Mouse (Mus musculus): ENCODE measurements around the gene Exoc6b. TPM values are rescaled to one million over a fixed set of nuclear protein-coding genes. Genes with fewer than 3 reads are reported as not detected.

Gene Exoc6b
- polyA plus RNA-seq, 1 experiment from 2014 or later, result 6.7 TPM

DNA sequence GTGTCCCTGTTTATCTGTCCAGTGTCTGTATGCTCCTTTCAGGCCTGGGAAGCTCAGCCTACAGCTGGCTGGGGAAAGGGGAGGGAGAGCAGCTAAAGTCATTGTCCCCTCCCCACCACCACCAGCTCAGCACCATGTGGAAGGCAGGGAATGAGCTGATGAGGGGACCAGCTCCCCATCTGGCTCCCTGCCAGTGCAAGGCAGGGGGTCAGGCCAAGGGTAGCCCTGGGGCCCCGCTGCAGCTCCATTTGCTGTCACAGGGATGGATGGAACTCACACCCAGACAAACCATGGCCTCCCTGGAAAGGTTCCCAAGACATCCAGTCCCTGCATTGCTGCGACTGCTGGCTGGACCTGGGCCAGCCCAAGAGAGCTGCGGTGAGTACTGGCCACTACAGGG, 499.3 kb downstream of the Exoc6b start:
- H3K9me3 ChIP-seq (ENCODE audit: control insufficient read depth), result no peaks in the 10 kb centered on the region
- no peak overlapping the region for H3K4me3 ChIP-seq (ENCODE audit: low read depth, low read length)
- H3K27ac ChIP-seq (ENCODE audit: low read depth, low read length), result no peak overlapping the region
- WGBS, result 39% methylated on average over 3 of the region's 3 CpGs
- H3K27me3 ChIP-seq (replicated peaks; ENCODE audit: control insufficient read depth, insufficient read depth, low read length), result no peaks in the 10 kb centered on the region
- no peaks in the 10 kb centered on the region for H3K4me1 ChIP-seq (replicated peaks; ENCODE audit: control insufficient read depth, insufficient read depth, low read length)
- no peak overlapping the region for H3K4me2 ChIP-seq (replicated peaks; ENCODE audit: low read depth)
- no peaks in the 10 kb centered on the region; the same call in 1 of the 2 replicates for H3K36me3 ChIP-seq (ENCODE audit: control insufficient read depth, insufficient read depth)
- no peak for ATAC-seq
- no peak for TF ChIP-seq CTCF (IDR thresholded peaks at IDR 0.05; ENCODE audit: low read depth)
- H3K9ac ChIP-seq (ENCODE audit: low read depth, low read length), result no peak overlapping the region

GRCm38 (mm10) chr6:84569590-84569989, 499.7 kb downstream of the Exoc6b start:
- H3K9me3 ChIP-seq (ENCODE audit: control insufficient read depth), result no peaks in the 10 kb centered on the region
- H3K4me3 ChIP-seq (ENCODE audit: low read depth, low read length), result no peak overlapping the region
- ATAC-seq, result no peak
- TF ChIP-seq CTCF (IDR thresholded peaks at IDR 0.05; ENCODE audit: low read depth), result no peak
- H3K27ac ChIP-seq (ENCODE audit: low read depth, low read length), result no peak overlapping the region
- no peaks in the 10 kb centered on the region for H3K4me1 ChIP-seq (replicated peaks; ENCODE audit: control insufficient read depth, insufficient read depth, low read length)
- H3K27me3 ChIP-seq (replicated peaks; ENCODE audit: control insufficient read depth, insufficient read depth, low read length), result no peaks in the 10 kb centered on the region
- H3K36me3 ChIP-seq (ENCODE audit: control insufficient read depth, insufficient read depth), result no peaks in the 10 kb centered on the region
- H3K4me2 ChIP-seq (replicated peaks; ENCODE audit: low read depth), result no peak overlapping the region
- H3K9ac ChIP-seq (ENCODE audit: low read depth, low read length), result no peak overlapping the region

GRCm38 (mm10) chr6:84568880-84569279, 500.4 kb downstream of the Exoc6b start:
- Histone ChIP-seq H3K4me3 (ENCODE audit: low read depth, low read length) (no peak overlapping the region), H3K4me1 (replicated peaks; ENCODE audit: control insufficient read depth, insufficient read depth, low read length) (no peaks in the 10 kb centered on the region), H3K9me3 (ENCODE audit: control insufficient read depth) (no peaks in the 10 kb centered on the region), H3K4me2 (replicated peaks; ENCODE audit: low read depth) (no peak overlapping the region), H3K27me3 (replicated peaks; ENCODE audit: control insufficient read depth, insufficient read depth, low read length) (no peaks in the 10 kb centered on the region), H3K9ac (ENCODE audit: low read depth, low read length) (no peak overlapping the region), H3K27ac (ENCODE audit: low read depth, low read length) (no peak overlapping the region), H3K36me3 (ENCODE audit: control insufficient read depth, insufficient read depth) (no peaks in the 10 kb centered on the region)
- TF ChIP-seq CTCF (IDR thresholded peaks at IDR 0.05; ENCODE audit: low read depth), result no peak
- 70% methylated on average over 6 of the region's 6 CpGs for WGBS
- no peak for ATAC-seq

Other genes with a start within 250 kb of the Exoc6b start
- gene Spr, start 68.3 kb upstream of the Exoc6b start, polyA plus RNA-seq (2015; fragmentation: Nextera tagmentation; extraction: Ambion mirVana), result 66.2 and 70.7 TPM in 2 replicates
- gene Emx1, start 117.9 kb upstream of the Exoc6b start, polyA plus RNA-seq (2015; fragmentation: Nextera tagmentation; extraction: Ambion mirVana), result not detected in 2 replicates